ENCODE assay signal across 11 mouse cellular contexts in the genomic region with DNA sequence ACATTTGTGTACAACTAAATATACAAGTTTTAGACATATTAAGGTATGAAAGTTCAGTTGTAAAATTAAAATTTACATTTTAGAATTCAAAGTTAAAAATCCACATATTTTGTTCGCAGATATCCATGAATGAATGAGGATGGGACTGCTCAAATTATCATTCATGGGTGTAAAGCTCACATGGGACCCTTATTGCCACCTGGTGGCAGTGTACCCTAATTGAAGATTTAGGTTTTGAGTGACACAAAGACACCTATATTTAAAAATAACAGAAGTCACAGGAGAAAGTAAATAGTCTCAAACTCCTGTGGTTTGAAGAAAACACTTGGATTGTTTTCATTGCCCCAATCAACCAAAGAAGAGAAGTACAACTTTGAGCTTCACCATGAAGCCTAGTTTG.
DNase-seq lines count a peak whose midpoint lies in the region; ATAC-seq and TF ChIP-seq lines count a peak whose summit lies in the region.
"Had no signal": no experiment of that assay in that cellular context is flagged by ENCODE, and none has a peak within 500 bp of the region (broad histone marks: within the 10 kb centered on the region; RNA-seq: fewer than 3 reads in every experiment).

No protein-coding gene starts in this region.

- TF ChIP-seq CTCF in spleen, adult 2 months (IDR thresholded peaks at IDR 0.05; ENCODE audit: extremely low read depth, insufficient read depth, insufficient read length, insufficient replicate concordance) = no peak
- TF ChIP-seq CTCF in lung, embryonic 14.5 days (IDR thresholded peaks at IDR 0.05; ENCODE audit: low read depth) = peak; percentile 38

- no peaks in the 10 kb centered on the region for H3K4me1 ChIP-seq in heart, embryonic 11.5 days (ENCODE audit: control insufficient read depth, insufficient read depth, low read length)
- peaks cover 7% of the 10 kb centered on the region for H3K4me1 ChIP-seq in spleen, adult 2 months (ENCODE audit: control insufficient read depth, insufficient read depth, insufficient read length)
- H3K4me1 ChIP-seq in lung, embryonic 14.5 days (ENCODE audit: insufficient read depth) = no peaks in the 10 kb centered on the region
- H3K4me1 ChIP-seq: embryonic facial prominence, embryonic 12.5 days had no signal

- no peak overlapping the region for H3K9ac ChIP-seq in heart, embryonic 11.5 days (ENCODE audit: low read depth, low read length)
- no peak overlapping the region for H3K9ac ChIP-seq in lung, embryonic 14.5 days
- H3K9ac ChIP-seq: embryonic facial prominence, embryonic 12.5 days had no signal

- no peak overlapping the region for H3K4me3 ChIP-seq in heart, embryonic 11.5 days (ENCODE audit: low read depth, low read length)
- no peak overlapping the region for H3K4me3 ChIP-seq in spleen, adult 2 months (ENCODE audit: extremely low read depth, insufficient read depth, insufficient read length)
- no peak overlapping the region for H3K4me3 ChIP-seq in lung, embryonic 14.5 days (ENCODE audit: low read depth, low read length)
- H3K4me3 ChIP-seq: embryonic facial prominence, embryonic 12.5 days had no signal

- no peaks in the 10 kb centered on the region for H3K9me3 ChIP-seq in heart, embryonic 11.5 days (replicated peaks; ENCODE audit: control insufficient read depth, low read length)
- H3K9me3 ChIP-seq in lung, embryonic 14.5 days (ENCODE audit: low read depth, low read length) = no peaks in the 10 kb centered on the region
- H3K9me3 ChIP-seq: embryonic facial prominence, embryonic 12.5 days; G1E had no signal

- WGBS in heart, embryonic 11.5 days (ENCODE audit: insufficient replicate concordance) = 40% methylated on average over 1 of the region's 1 CpGs
- 60% methylated on average over 1 of the region's 1 CpGs for WGBS in spleen, adult 2 months
- 65% methylated on average over 1 of the region's 1 CpGs for WGBS in lung, embryonic 14.5 days

- no peak overlapping the region for H3K27ac ChIP-seq in heart, embryonic 11.5 days (ENCODE audit: low read depth, low read length)
- H3K27ac ChIP-seq in spleen, adult 2 months (ENCODE audit: insufficient read depth, low read length) = no peak overlapping the region
- H3K27ac ChIP-seq in lung, embryonic 14.5 days (ENCODE audit: low read depth) = no peak overlapping the region
- H3K27ac ChIP-seq: embryonic facial prominence, embryonic 12.5 days had no signal

- H3K4me2 ChIP-seq in heart, embryonic 11.5 days = no peak overlapping the region
- H3K4me2 ChIP-seq in lung, embryonic 14.5 days = no peak overlapping the region
- H3K4me2 ChIP-seq: embryonic facial prominence, embryonic 12.5 days had no signal

- H3K36me3 ChIP-seq in heart, embryonic 11.5 days (ENCODE audit: control insufficient read depth, insufficient read depth, low read length) = no peaks in the 10 kb centered on the region
- H3K36me3 ChIP-seq in spleen, adult 2 months (ENCODE audit: control insufficient read depth, insufficient read depth, low read length) = no peaks in the 10 kb centered on the region
- H3K36me3 ChIP-seq in lung, embryonic 14.5 days (ENCODE audit: insufficient read depth) = no peaks in the 10 kb centered on the region
- H3K36me3 ChIP-seq: embryonic facial prominence, embryonic 12.5 days; G1E had no signal

- ATAC-seq in heart, embryonic 11.5 days (replicated peaks; ENCODE audit: insufficient number of reproducible peaks, low FRiP score, low TSS enrichment) = no peak
- ATAC-seq in lung, embryonic 14.5 days (ENCODE audit: insufficient read depth) = no peak

- DNase-seq in heart, adult 18-20 months = peak; percentile 21 to 38
- DNase-seq in spleen, adult 2 months (ENCODE audit: low read depth in 1 of 2, low spot score in 2 of 2) = peak; percentile 42 to 63
- DNase-seq in spleen, adult 12 weeks (ENCODE audit: low spot score) = no peak
- DNase-seq in lung, embryonic 14.5 days = peak; percentile 28
- no peak for DNase-seq in MN1 (ENCODE audit: low spot score)
- no peak for DNase-seq in cerebellum, postnatal 36 days
- no peak for DNase-seq in adrenal gland, postnatal 10 days
- DNase-seq: midbrain, embryonic 14.5 days had no signal

- TF ChIP-seq POLR2A in spleen, adult 2 months (IDR thresholded peaks at IDR 0.05; ENCODE audit: low read depth, low read length) = no peak

- no peaks in the 10 kb centered on the region for H3K27me3 ChIP-seq in heart, embryonic 11.5 days (ENCODE audit: control insufficient read depth, insufficient read depth, low read length)
- H3K27me3 ChIP-seq in spleen, adult 2 months (ENCODE audit: control insufficient read depth, insufficient read depth, low read length) = no peaks in the 10 kb centered on the region
- H3K27me3 ChIP-seq in lung, embryonic 14.5 days (ENCODE audit: insufficient read depth, low read length) = no peaks in the 10 kb centered on the region
- H3K27me3 ChIP-seq: embryonic facial prominence, embryonic 12.5 days had no signal

Comparison
In these comparisons a context has a peak if more than half of its experiments do, and no peak if none do; other contexts are left out.
1. DNase-seq: peak in heart, adult 18-20 months (2 of 2), spleen, adult 2 months (2 of 2) and lung, embryonic 14.5 days (single experiment); none in spleen, adult 12 weeks (single experiment), MN1 (single experiment), cerebellum, postnatal 36 days (0 of 2) and adrenal gland, postnatal 10 days (single experiment).